ENCODE assay signal across 14 mouse cellular contexts in the genomic region with DNA sequence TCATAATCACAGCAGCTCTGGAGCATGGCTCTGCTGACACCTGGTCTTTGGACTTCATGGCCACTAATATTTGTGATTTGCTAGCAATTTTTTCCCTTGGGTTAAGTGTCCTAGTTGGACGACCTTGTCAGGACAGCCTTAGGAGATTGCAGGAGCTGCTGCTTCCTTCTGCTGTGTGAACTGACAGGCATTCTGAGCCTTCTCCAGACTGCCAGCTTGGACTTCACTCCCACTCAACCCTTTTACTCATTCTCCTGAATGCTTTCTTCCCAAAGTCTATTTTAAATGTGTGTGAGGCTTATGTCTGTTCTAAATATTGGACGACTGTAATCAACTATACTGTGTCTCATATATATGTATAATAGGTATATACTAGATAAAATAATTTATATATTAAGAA.
"Had no signal": no experiment of that assay in that cellular context is flagged by ENCODE, and none has a peak within 500 bp of the region (broad histone marks: within the 10 kb centered on the region; RNA-seq: fewer than 3 reads in every experiment).

No protein-coding gene starts in this region.

- H3K9me3 ChIP-seq: kidney, embryonic 15.5 days; limb, embryonic 10.5 days; liver, embryonic 15.5 days; midbrain, embryonic 13.5 days had no signal

- H3K27me3 ChIP-seq: liver, embryonic 15.5 days had no signal

- H3K4me1 ChIP-seq: limb, embryonic 10.5 days; liver, embryonic 15.5 days; midbrain, embryonic 13.5 days had no signal

- H3K9ac ChIP-seq: kidney, embryonic 15.5 days; liver, embryonic 15.5 days; midbrain, embryonic 13.5 days had no signal

- H3K36me3 ChIP-seq: kidney, embryonic 15.5 days; limb, embryonic 10.5 days; liver, embryonic 15.5 days; midbrain, embryonic 13.5 days had no signal

- DNase-seq: kidney, postnatal 25 days; lung, adult 2 months; lung, postnatal 36 days; thymus, adult 18-20 months; thymus, postnatal 14 days had no signal

- H3K27ac ChIP-seq: kidney, embryonic 15.5 days; layer of hippocampus, adult 2 months; limb, embryonic 10.5 days; liver, embryonic 15.5 days; midbrain, embryonic 13.5 days; stomach, postnatal 0 days had no signal

- ATAC-seq: intestine, postnatal 0 days; lung, postnatal 0 days; midbrain, embryonic 13.5 days had no signal

- H3K4me3 ChIP-seq: kidney, embryonic 15.5 days; layer of hippocampus, adult 2 months; limb, embryonic 10.5 days; liver, embryonic 15.5 days; midbrain, embryonic 13.5 days had no signal

- H3K4me2 ChIP-seq: kidney, embryonic 15.5 days; liver, embryonic 11.5 days; liver, embryonic 15.5 days; midbrain, embryonic 13.5 days had no signal
